Mouse (Mus musculus) kidney, adult 2 months (tissue): ENCODE measurements around the gene Ttyh3. TPM values are rescaled to one million over a fixed set of nuclear protein-coding genes. Genes with fewer than 3 reads are reported as not detected.

Source experiments
- DNase-seq: peaks from one replicate; pipeline ENCODE4 v3.0.0; 2021
- H3K27ac ChIP-seq: fragments of 200-500 bp; 2 replicates; pipeline ENCODE4 v1.5.1; 2012; ENCODE audit warnings: low read depth, low read length, control low read depth, inconsistent platforms; ENCODE audit not compliant: insufficient read depth
- H3K27me3 ChIP-seq: fragments of 200-500 bp; replicated peaks from 2 replicates; pipeline ENCODE4 v1.6.1; 2012; ENCODE audit warnings: mild to moderate bottlenecking, moderate library complexity, low read length, inconsistent platforms; ENCODE audit not compliant: control insufficient read depth, insufficient read depth
- H3K36me3 ChIP-seq: fragments of 200-500 bp; 2 replicates; pipeline ENCODE4 v1.6.1; 2012; ENCODE audit warnings: mild to moderate bottlenecking, moderate library complexity, low read length, inconsistent platforms; ENCODE audit not compliant: control insufficient read depth, insufficient read depth
- H3K4me1 ChIP-seq: fragments of 200-500 bp; 2 replicates; pipeline ENCODE4 v1.6.1; 2011; ENCODE audit warnings: low read length; ENCODE audit not compliant: control insufficient read depth, insufficient read depth
- H3K4me3 ChIP-seq: fragments of 200-500 bp; 2 replicates; pipeline ENCODE4 v1.5.1; 2011; ENCODE audit warnings: mild to moderate bottlenecking, low read depth, low read length, control low read depth; ENCODE audit not compliant: insufficient read depth
- CTCF ChIP-seq: fragments of 200-500 bp; conservative IDR thresholded peaks from 2 replicates; pipeline ENCODE4 v1.5.1; 2011; ENCODE audit warnings: low read depth, mild to moderate bottlenecking, control low read depth, low read length, moderate library complexity, mixed read lengths; ENCODE audit not compliant: insufficient read depth, insufficient read length
- POLR2A ChIP-seq: fragments of 200-500 bp; IDR thresholded peaks from one replicate; pipeline ENCODE4 v1.6.1; 2011; ENCODE audit warnings: low read depth, low read length, control low read depth
- WGBS: fragments of 180-500 bp; shearing (Covaris S2); methylation state at CpG from one replicate; pipeline ENCODE4 v1.1.7; 2018; 5-methylcytosine and 5-hydroxymethylcytosine counted together
- polyA plus RNA-seq: library from polyadenylated mRNA; depleted of rRNA; stranded (reverse); fragments of >200 nt; gene quantifications from 2 replicates; pipeline ENCODE4 v1.2.3, GENCODE M21; 2012

Ttyh3 gene
- polyA plus RNA-seq, 1 experiment = 35.6 TPM

- H3K36me3 ChIP-seq = no peaks in the 10 kb centered on the region
- WGBS = 60% methylated on average over 8 of the region's 8 CpGs
- no peaks in the 10 kb centered on the region for H3K27me3 ChIP-seq
- no peaks in the 10 kb centered on the region for H3K4me1 ChIP-seq
- TF ChIP-seq POLR2A (no peak), CTCF (no peak)
- no peak for DNase-seq
- no peak overlapping the region for H3K27ac ChIP-seq
- no peak overlapping the region for H3K4me3 ChIP-seq
These were observed 65.7 kb downstream of the Ttyh3 start for GRCm38 (mm10) chr5:140582995-140583731.

- TF ChIP-seq POLR2A = no peak
- Histone ChIP-seq H3K27ac (no peak overlapping the region), H3K36me3 (no peaks in the 10 kb centered on the region), H3K27me3 (no peaks in the 10 kb centered on the region), H3K4me1 (no peaks in the 10 kb centered on the region), H3K4me3 (no peak overlapping the region)
- 59% methylated on average over 5 of the region's 5 CpGs for WGBS
- no peak for DNase-seq
These were observed 67.3 kb downstream of the Ttyh3 start for GRCm38 (mm10) chr5:140581569-140581968.

GRCm38 (mm10) chr5:140579771-140580170 lies 69.1 kb downstream of the Ttyh3 start:
- no peak for TF ChIP-seq CTCF
- no peak for TF ChIP-seq POLR2A
- H3K4me1 ChIP-seq = no peaks in the 10 kb centered on the region
- H3K36me3 ChIP-seq = no peaks in the 10 kb centered on the region
- no peaks in the 10 kb centered on the region for H3K27me3 ChIP-seq
- DNase-seq = no peak
- WGBS = 64% methylated on average over 6 of the region's 6 CpGs
- no peak overlapping the region for H3K27ac ChIP-seq
- no peak overlapping the region for H3K4me3 ChIP-seq

- Histone ChIP-seq H3K36me3 (no peaks in the 10 kb centered on the region), H3K4me3 (no peak overlapping the region), H3K4me1 (no peaks in the 10 kb centered on the region), H3K27me3 (no peaks in the 10 kb centered on the region), H3K27ac (no peak overlapping the region)
- 67% methylated on average over 9 of the region's 9 CpGs for WGBS
- TF ChIP-seq CTCF (no peak), POLR2A (no peak)
- no peak for DNase-seq
These were observed 69.6 kb downstream of the Ttyh3 start for GRCm38 (mm10) chr5:140579221-140579620.

- no peaks in the 10 kb centered on the region for H3K36me3 ChIP-seq
- no peaks in the 10 kb centered on the region for H3K27me3 ChIP-seq
- 59% methylated on average over 5 of the region's 5 CpGs for WGBS
- no peak for TF ChIP-seq POLR2A
- TF ChIP-seq CTCF = no peak
- peak overlapping the region; percentile 66 for H3K27ac ChIP-seq
- no peaks in the 10 kb centered on the region for H3K4me1 ChIP-seq
- peak; percentile 79 for DNase-seq
- no peak overlapping the region for H3K4me3 ChIP-seq
These were observed 73.4 kb downstream of the Ttyh3 start for GRCm38 (mm10) chr5:140575381-140575866.

- 69% methylated on average over 6 of the region's 6 CpGs for WGBS
- Histone ChIP-seq H3K4me1 (no peaks in the 10 kb centered on the region), H3K4me3 (no peak overlapping the region), H3K27ac (peak overlapping the region; percentile 55), H3K27me3 (no peaks in the 10 kb centered on the region), H3K36me3 (no peaks in the 10 kb centered on the region)
- peak; percentile 77 for DNase-seq
- TF ChIP-seq POLR2A (no peak), CTCF (no peak)
These were observed 76.2 kb downstream of the Ttyh3 start for GRCm38 (mm10) chr5:140572611-140573010.

- no peaks in the 10 kb centered on the region for H3K27me3 ChIP-seq
- WGBS = 53% methylated on average over 10 of the region's 10 CpGs
- DNase-seq = peak; percentile 75
- no peak overlapping the region for H3K4me3 ChIP-seq
- TF ChIP-seq POLR2A (no peak), CTCF (no peak)
- peak overlapping the region; percentile 49; the same call in 1 of the 2 replicates for H3K27ac ChIP-seq
- no peaks in the 10 kb centered on the region for H3K36me3 ChIP-seq
- no peaks in the 10 kb centered on the region for H3K4me1 ChIP-seq
These were observed 77.2 kb downstream of the Ttyh3 start for GRCm38 (mm10) chr5:140571673-140572072.
